Comparison of ENCODE assay signal across 23 mouse cellular contexts in genomic region chr8:86546001-86546400, GRCm38 (mm10). TPM values are rescaled to one million over a fixed set of nuclear protein-coding genes. Genes with fewer than 3 reads are reported as not detected.
DNase-seq lines count a peak whose midpoint lies in the region; TF ChIP-seq lines count a peak whose summit lies in the region.
"Had no signal": no experiment of that assay in that cellular context is flagged by ENCODE, and none has a peak within 500 bp of the region (broad histone marks: within the 10 kb centered on the region; RNA-seq: fewer than 3 reads in every experiment).

No protein-coding gene starts in this region.

- no peak overlapping the region for H3K4me3 ChIP-seq in lung, adult 2 months (replicated peaks; ENCODE audit: extremely low read depth, low read depth, low read length)
- H3K4me3 ChIP-seq: embryonic facial prominence, embryonic 13.5 days; embryonic facial prominence, embryonic 15.5 days; erythroblast, embryonic 14.5 days; forebrain, embryonic 10.5 days; forebrain, embryonic 12.5 days had no signal

- intact Hi-C loops in gastrocnemius, postnatal 36 days (cut with DNase I) = no loop called here

- no peak for TF ChIP-seq CTCF in lung, adult 2 months (IDR thresholded peaks at IDR 0.05; ENCODE audit: insufficient read depth, low read length)

- DNase-seq in lung, adult 18-20 months = peak; percentile 59 to 72
- DNase-seq in lung, adult 2 months = peak; percentile 20
- peak; percentile 45 for DNase-seq in lung, postnatal 10 days
- DNase-seq in lung, postnatal 25 days (ENCODE audit: low spot score) = peak; percentile 74
- DNase-seq in right cerebral cortex, postnatal 36 days (ENCODE audit: low spot score in 2 of 2) = no peak
- DNase-seq in adrenal gland, postnatal 10 days = no peak
- DNase-seq in gastrocnemius, postnatal 36 days = no peak
- DNase-seq in heart, postnatal 4 days = no peak
- DNase-seq: adrenal gland, adult 2 months; adrenal gland, postnatal 14 days; adrenal gland, postnatal 36 days; cerebellum, adult 11-12 months; cerebellum, adult 9-10 months; cerebellum, postnatal 10 days; cerebellum, postnatal 25 days had no signal

- H3K4me1 ChIP-seq in lung, adult 2 months (ENCODE audit: control insufficient read depth, insufficient read depth, low read length) = no peaks in the 10 kb centered on the region
- H3K4me1 ChIP-seq: embryonic facial prominence, embryonic 13.5 days; embryonic facial prominence, embryonic 15.5 days; forebrain, embryonic 10.5 days; forebrain, embryonic 12.5 days had no signal

- 72% methylated on average over 1 of the region's 1 CpGs for WGBS in lung, adult 2 months

- no peak for TF ChIP-seq POLR2A in lung, adult 2 months (IDR thresholded peaks at IDR 0.05; ENCODE audit: borderline replicate concordance, extremely low read depth, low read depth, low read length)

RNA-seq across cellular contexts. Expression of gene Abcc12, which starts 34.5 kb away (rescaled TPM):
- polyA plus RNA-seq in lung, adult 2 months (2012; rRNA removed) = 0.03 and 0.12 TPM in 2 replicates
- under 1 TPM; 0.18 to 0.21 TPM for total RNA-seq in adrenal gland, postnatal 10 days (2021)
- total RNA-seq in gastrocnemius, postnatal 36 days (2021) = under 1 TPM in 1 of 2 experiments, not detected in 1; 0.05 TPM
- under 1 TPM; 0.07 to 0.09 TPM for total RNA-seq in heart, postnatal 4 days (2021)
- total RNA-seq: adrenal gland, adult 2 months; adrenal gland, postnatal 36 days; MEL had no signal
- polyA plus RNA-seq: C2C12; embryonic facial prominence, embryonic 11.5 days; erythroblast, embryonic 14.5 days; forebrain, embryonic 10.5 days; forebrain, embryonic 12.5 days had no signal

Comparison
In these comparisons a context has a peak if more than half of its experiments do, and no peak if none do; other contexts are left out.
1. DNase-seq: peak in lung, adult 18-20 months (2 of 2), lung, adult 2 months (single experiment), lung, postnatal 10 days (single experiment) and lung, postnatal 25 days (single experiment); none in right cerebral cortex, postnatal 36 days (0 of 2), adrenal gland, postnatal 10 days (single experiment), gastrocnemius, postnatal 36 days (0 of 2) and heart, postnatal 4 days (single experiment).